Mouse (Mus musculus) kidney, postnatal 0 days (tissue): ENCODE results near the gene Pnldc1. TPM values are rescaled to one million over a fixed set of nuclear protein-coding genes. Genes with fewer than 3 reads are reported as not detected.

ENCODE experiments used
- ATAC-seq: fragments of 200-750 bp; cut with Nextera tagmentation; replicated peaks from 2 replicates; pipeline ENCODE4 v1.8.0; 2017; ENCODE audit warnings: low read depth, moderate number of reproducible peaks, moderate TSS enrichment, moderate library complexity; ENCODE audit not compliant: low FRiP score
- DNase-seq: peaks from one replicate; pipeline ENCODE4 v3.0.0-alpha.2; 2016; ENCODE audit warnings: low spot score
- H3K27ac ChIP-seq: fragments of 300-500 bp; sonication (generic); 2 replicates; pipeline ENCODE4 v1.5.1; 2014; ENCODE audit warnings: mild to moderate bottlenecking
- H3K27me3 ChIP-seq: fragments of 300-500 bp; sonication (generic); 2 replicates; pipeline ENCODE4 v1.6.1; 2014; ENCODE audit warnings: low read length, mixed read lengths; ENCODE audit not compliant: insufficient read depth
- H3K36me3 ChIP-seq: fragments of 300-500 bp; sonication (generic); 2 replicates; pipeline ENCODE4 v1.6.1; 2014; ENCODE audit warnings: low read length, mixed read lengths; ENCODE audit not compliant: insufficient read depth
- H3K4me1 ChIP-seq: fragments of 300-500 bp; sonication (generic); replicated peaks from 2 replicates; pipeline ENCODE4 v1.6.1; 2014; ENCODE audit warnings: antibody characterized with exemption, low read length, mixed read lengths; ENCODE audit not compliant: insufficient read depth
- H3K4me2 ChIP-seq: fragments of 300-500 bp; sonication (generic); 2 replicates; pipeline ENCODE4 v1.6.1; 2014; ENCODE audit warnings: mild to moderate bottlenecking, low read length, moderate library complexity, mixed read lengths
- H3K4me3 ChIP-seq: fragments of 300-500 bp; sonication (generic); replicated peaks from 2 replicates; pipeline ENCODE4 v1.5.1; 2014; ENCODE audit warnings: low read depth, low read length
- H3K9ac ChIP-seq: fragments of 300-500 bp; sonication (generic); 2 replicates; pipeline ENCODE4 v1.6.1; 2014; ENCODE audit warnings: low read depth, low read length
- H3K9me3 ChIP-seq: fragments of 300-500 bp; sonication (generic); replicated peaks from 2 replicates; pipeline ENCODE4 v1.6.1; 2016; ENCODE audit warnings: low read length, inconsistent platforms, mixed read lengths
- CTCF ChIP-seq: IDR thresholded peaks from 2 replicates; pipeline ENCODE4 v1.5.1; 2016; ENCODE audit warnings: antibody characterized with exemption, low read depth, mild to moderate bottlenecking, moderate library complexity
- WGBS: fragments of 180-500 bp; shearing (Covaris S2); extraction: QIAGEN DNeasy Blood & Tissue Kit; methylation state at CpG from one replicate; pipeline ENCODE4 v1.1.7; 2014; 5-methylcytosine and 5-hydroxymethylcytosine counted together
- microRNA-seq: library from miRNA; unstranded; fragments of <30 nt; microRNA quantifications from one replicate; pipeline ENCODE4, GENCODE M21; 2016
- polyA plus RNA-seq: library from polyadenylated mRNA; unstranded; fragments of >200 nt; fragmentation: Nextera tagmentation; extraction: Ambion mirVana; gene quantifications from 2 replicates; pipeline ENCODE4 v1.2.1, GENCODE M21; 2015

Pnldc1 gene
- polyA plus RNA-seq, 1 experiment from 2014 or later, result 0.59 TPM

DNA sequence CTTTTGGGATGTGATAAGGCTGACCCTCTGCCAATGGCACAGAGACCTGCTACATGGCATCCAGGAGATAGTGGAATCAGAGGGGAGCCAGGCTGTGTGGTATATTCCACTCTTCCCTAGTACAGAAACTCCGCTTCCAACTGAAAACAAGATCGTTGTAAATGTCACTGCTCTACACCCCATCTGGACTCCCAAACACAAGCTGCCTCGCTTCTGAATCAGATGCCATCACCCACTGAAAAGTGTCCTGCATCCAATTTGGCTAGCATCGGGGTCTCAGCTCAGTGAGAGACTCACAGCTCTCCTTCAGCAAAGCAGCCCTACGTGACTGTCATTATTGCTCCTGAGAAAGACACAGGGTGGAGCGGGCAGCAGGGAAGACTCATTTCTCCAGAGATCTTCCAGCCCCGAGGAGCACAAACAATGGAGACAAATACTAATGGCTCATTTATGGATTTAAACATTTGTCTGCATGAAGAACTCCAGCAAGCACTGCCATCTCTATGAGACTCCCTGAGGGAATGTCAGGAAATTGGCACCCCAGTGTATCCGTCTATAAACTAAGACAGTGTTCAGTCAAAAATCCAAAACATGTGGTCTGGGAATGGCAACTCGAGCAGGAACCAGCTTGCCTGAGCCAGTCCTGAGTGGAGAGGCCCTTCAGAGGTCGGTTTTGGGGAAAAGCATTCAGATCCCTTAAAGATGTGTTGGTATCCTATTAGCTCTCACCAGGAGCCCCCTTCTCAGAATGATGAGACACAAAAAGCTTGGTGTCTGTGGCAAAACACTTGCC is 70.4 kb downstream of the Pnldc1 start:
- Histone ChIP-seq H3K9ac (no peak overlapping the region), H3K9me3 (no peaks in the 10 kb centered on the region), H3K4me3 (no peak overlapping the region), H3K4me1 (no peaks in the 10 kb centered on the region), H3K27ac (no peak overlapping the region), H3K36me3 (no peaks in the 10 kb centered on the region), H3K4me2 (no peak overlapping the region), H3K27me3 (no peaks in the 10 kb centered on the region)
- TF ChIP-seq CTCF, result no peak
- WGBS, result 76% methylated on average over 10 of the region's 10 CpGs
- ATAC-seq (no peak), DNase-seq (no peak)

Small RNA genes lying within 50 kb of the gene (microRNA-seq; reads per million reads assigned to microRNA genes)
- gene Gm24085, result not detected

Other genes with a start within 250 kb of the Pnldc1 start
- 57.4 and 70.3 TPM in 2 replicates for gene Slc22a1, start 234.4 kb downstream of the Pnldc1 start, polyA plus RNA-seq
- gene Igf2r, start 140.6 kb downstream of the Pnldc1 start, polyA plus RNA-seq, result 16.1 and 16.7 TPM in 2 replicates
- 0.20 and 0.75 TPM in 2 replicates for gene Mas1, start 42.1 kb downstream of the Pnldc1 start, polyA plus RNA-seq
- not detected in 2 replicates for gene Mrgprh, start 34.2 kb downstream of the Pnldc1 start, polyA plus RNA-seq
- 304 and 328 TPM in 2 replicates for gene Tcp1, start 5.5 kb upstream of the Pnldc1 start, polyA plus RNA-seq
- 133 and 140 TPM in 2 replicates for gene Mrpl18, start 6.1 kb upstream of the Pnldc1 start, polyA plus RNA-seq
- 4.4 and 5.4 TPM in 2 replicates for gene Acat3, start 30.4 kb upstream of the Pnldc1 start, polyA plus RNA-seq
- 103 and 119 TPM in 2 replicates for gene Acat2, start 50.5 kb upstream of the Pnldc1 start, polyA plus RNA-seq
- 143 and 150 TPM in 2 replicates for gene Wtap, start 83.9 kb upstream of the Pnldc1 start, polyA plus RNA-seq
- 295 and 310 TPM in 2 replicates for gene Sod2, start 96.6 kb upstream of the Pnldc1 start, polyA plus RNA-seq
- gene Gpr31b, start 142.1 kb upstream of the Pnldc1 start, polyA plus RNA-seq, result 0.10 and 0.12 TPM in 2 replicates
- 0.16 and 0.23 TPM in 2 replicates for gene Tcp10b, start 150.9 kb upstream of the Pnldc1 start, polyA plus RNA-seq
- gene Unc93a, start 221.6 kb upstream of the Pnldc1 start, polyA plus RNA-seq, result not detected in 2 replicates